Mouse (Mus musculus): ENCODE measurements around the gene Rcn3.

GRCm38 (mm10) chr7:45127700-45128224 lies 35.7 kb upstream of the Rcn3 start:
- peak; percentile 2 to 15; a peak in 1 of 4 replicates for TF ChIP-seq POLR2A (IDR thresholded peaks at IDR 0.05; ENCODE audit: control insufficient read depth in 1 of 2, insufficient read depth in 1 of 2, low read depth in 1 of 2, low read length in 2 of 2, poor library complexity in 1 of 2)
- TF ChIP-seq ZKSCAN1 (IDR thresholded peaks at IDR 0.05; ENCODE audit: low read depth, low read length), result no peak
- TF ChIP-seq MAFK (IDR thresholded peaks at IDR 0.05; ENCODE audit: borderline replicate concordance, low read depth, low read length), result no peak
- TF ChIP-seq CTCF (IDR thresholded peaks at IDR 0.05 in 2 of 3, conservative IDR thresholded peaks at IDR 0.05 in 1 of 3; ENCODE audit: control insufficient read depth in 1 of 3, insufficient read depth in 1 of 3, low read depth in 2 of 3, low read length in 3 of 3, poor library complexity in 1 of 3, severe bottlenecking in 1 of 3), result no peak
- TF ChIP-seq RCOR1 (IDR thresholded peaks at IDR 0.05; ENCODE audit: low read depth, low read length), result no peak
- no peak for TF ChIP-seq EP300 (IDR thresholded peaks at IDR 0.05; ENCODE audit: low read depth in 1 of 2, low read length in 2 of 2)

Data from MEL (cell line).